Mouse (Mus musculus) B cell, adult 67 days (primary cell): ENCODE results near the gene Tmem192. TPM values are rescaled to one million over a fixed set of nuclear protein-coding genes. Genes with fewer than 3 reads are reported as not detected.

Experiments
- total RNA-seq, 2 experiments: library from RNA; stranded (reverse); gene quantifications; 4 replicates each; pipeline ENCODE4 v1.2.4; 2023

The Tmem192 gene
- 10 to 100 TPM; 43.0 to 43.5 TPM for total RNA-seq

DNA sequence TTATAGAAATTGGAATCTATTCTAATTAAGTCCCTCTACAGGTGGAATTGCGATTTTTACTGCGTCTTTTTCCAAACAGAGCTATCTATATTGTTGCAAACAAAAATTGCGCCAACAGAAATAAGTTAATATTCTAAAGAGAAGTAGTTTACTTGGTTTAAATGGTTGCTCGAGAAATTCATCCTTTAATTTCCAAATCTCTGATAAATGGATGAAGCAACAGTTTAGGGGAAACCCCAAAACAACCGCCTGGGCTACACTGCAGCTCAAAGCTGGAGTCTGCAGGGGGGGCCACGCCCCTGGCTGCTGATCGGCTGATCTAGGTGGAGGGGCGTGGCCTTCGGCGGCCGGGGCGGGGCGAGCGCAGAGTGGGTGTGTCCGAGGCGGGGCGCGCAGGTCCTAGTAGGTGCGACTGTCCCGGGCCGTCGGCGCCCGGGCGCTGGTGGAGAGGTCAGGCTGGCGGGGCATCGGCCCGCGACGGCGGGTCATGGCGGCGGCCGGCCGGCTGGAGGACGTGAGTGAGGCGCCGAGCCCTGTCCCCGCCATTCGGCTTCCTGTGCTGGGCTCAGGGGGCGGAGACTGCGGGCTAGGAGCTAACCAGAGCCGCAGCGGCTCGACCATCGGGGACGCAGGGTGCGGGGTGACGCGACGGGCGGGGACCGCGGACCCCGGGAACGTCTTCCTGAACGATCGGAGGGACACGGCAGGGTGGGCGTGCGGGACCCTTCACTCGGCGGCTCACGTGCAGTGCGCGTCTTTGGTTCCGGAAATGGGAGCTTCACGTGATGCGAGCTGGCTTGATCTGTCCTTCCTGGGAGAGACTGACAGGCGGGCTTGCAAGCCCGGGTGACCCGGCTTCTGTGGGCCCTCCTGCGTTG, at the start of gene Tmem192:
Gene Tmem192, plus strand, starts transcription at position 366 of the 878 bp plus-strand sequence.

GRCm38 (mm10) chr8:64987731-64988130, 40.7 kb downstream of the Tmem192 start, which contains the start of gene Trim75:
Gene Trim75 (minus strand): TSS chr8:64987831.

DNA sequence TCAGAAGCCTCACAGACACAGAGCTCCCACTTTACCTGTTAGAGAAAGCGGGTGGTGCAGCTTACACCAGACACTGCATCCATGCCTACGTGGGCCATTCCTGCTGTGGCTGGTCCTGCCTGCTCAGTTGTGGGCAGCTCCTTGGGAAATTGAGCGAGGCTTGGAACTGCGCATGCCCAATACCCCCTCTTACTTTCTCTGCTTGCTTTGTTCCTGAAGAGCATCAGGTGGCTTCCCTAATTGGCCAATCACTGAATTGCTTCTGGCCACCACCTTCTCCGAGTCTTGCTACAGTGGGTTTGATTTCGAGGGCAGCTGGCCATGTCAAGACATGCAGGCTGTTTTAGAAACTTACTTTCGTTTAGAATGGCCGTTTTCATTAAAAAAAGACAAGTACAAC, 71.4 kb downstream of the Tmem192 start, which contains the start of the genes Trim61 and Trim60:
Gene Trim61, minus strand, starts transcription at position 101 of the 400 bp plus-strand sequence.
Gene Trim60, minus strand, starts transcription at position 162 of the 400 bp plus-strand sequence.

Other genes with a start within 250 kb of the Tmem192 start
- gene Msmo1, start 213.4 kb upstream of the Tmem192 start, total RNA-seq, result 10 to 100 TPM; 27.0 to 28.1 TPM
- gene Klhl2, start 97.2 kb upstream of the Tmem192 start, total RNA-seq, result 10 to 100 TPM; 28.3 to 34.1 TPM
- gene Trim75, start 40.6 kb downstream of the Tmem192 start, total RNA-seq, result not detected
- gene Trim61, start 71.3 kb downstream of the Tmem192 start, total RNA-seq, result not detected
- gene Trim60, start 71.4 kb downstream of the Tmem192 start, total RNA-seq, result not detected
- gene Apela, start 90.2 kb downstream of the Tmem192 start, total RNA-seq, result not detected
- gene Gm10663, start 127.8 kb downstream of the Tmem192 start, total RNA-seq, result not detected
- not detected for gene BC030870, start 182.4 kb downstream of the Tmem192 start, total RNA-seq